Mouse (Mus musculus) ES-Bruce4 (cell line): ENCODE results near the gene Abcc1. TPM values are rescaled to one million over a fixed set of nuclear protein-coding genes. Genes with fewer than 3 reads are reported as not detected.

Experiments used
- H3K27ac ChIP-seq: 2 replicates; pipeline ENCODE4 v1.5.1; 2012; ENCODE audit warnings: low read length, inconsistent platforms; ENCODE audit not compliant: insufficient read depth
- H3K27me3 ChIP-seq: 2 replicates; pipeline ENCODE4 v1.6.1; 2012; ENCODE audit warnings: mild to moderate bottlenecking, low read length, inconsistent platforms; ENCODE audit not compliant: control insufficient read depth, poor library complexity, insufficient read depth, severe bottlenecking
- H3K36me3 ChIP-seq: 2 replicates; pipeline ENCODE4 v1.6.1; 2012; ENCODE audit warnings: inconsistent platforms, mild to moderate bottlenecking, low read length, moderate library complexity; ENCODE audit not compliant: control insufficient read depth, poor library complexity, insufficient read depth, severe bottlenecking
- H3K4me1 ChIP-seq: one replicate; pipeline ENCODE4 v1.8.1; 2011; ENCODE audit warnings: low read length; ENCODE audit not compliant: control insufficient read depth, insufficient read depth
- H3K4me3 ChIP-seq: 2 replicates; pipeline ENCODE4 v1.5.1; 2011; ENCODE audit warnings: low read depth, mild to moderate bottlenecking, low read length
- H3K9ac ChIP-seq: 2 replicates; pipeline ENCODE4 v1.6.1; 2012; ENCODE audit warnings: low read depth, mild to moderate bottlenecking, inconsistent platforms; ENCODE audit not compliant: poor library complexity, severe bottlenecking
- H3K9me3 ChIP-seq: replicated peaks from 2 replicates; pipeline ENCODE4 v1.6.1; 2012; ENCODE audit warnings: mild to moderate bottlenecking, low read length, inconsistent platforms; ENCODE audit not compliant: control insufficient read depth, poor library complexity, insufficient read depth, severe bottlenecking
- CTCF ChIP-seq: IDR thresholded peaks from one replicate; pipeline ENCODE4 v1.8.1; 2011; ENCODE audit warnings: low read depth, low read length
- EP300 ChIP-seq: IDR thresholded peaks from 2 replicates; pipeline ENCODE4 v1.6.1; 2011; ENCODE audit warnings: low read depth, low read length; ENCODE audit not compliant: insufficient read depth
- POLR2A ChIP-seq: IDR thresholded peaks from one replicate; pipeline ENCODE4 v1.8.1; 2011; ENCODE audit warnings: low read length; ENCODE audit not compliant: insufficient read depth
- polyA plus RNA-seq: library from polyadenylated mRNA; stranded (reverse); fragments of >200 nt; gene quantifications from 2 replicates; pipeline ENCODE4 v1.2.4, GENCODE M21; 2011; ENCODE audit warnings: low read depth; ENCODE audit not compliant: missing spikeins, insufficient read depth, insufficient read length

Gene Abcc1
- polyA plus RNA-seq, 1 experiment, result 69.5 TPM

- Histone ChIP-seq H3K4me3 (peak overlapping the region; percentile 91), H3K4me1 (peaks cover 2% of the 10 kb centered on the region), H3K27ac (no peak overlapping the region), H3K9ac (peak overlapping the region; percentile 95), H3K36me3 (no peaks in the 10 kb centered on the region), H3K27me3 (no peaks in the 10 kb centered on the region), H3K9me3 (no peaks in the 10 kb centered on the region)
- TF ChIP-seq CTCF (no peak), EP300 (no peak), POLR2A (no peak)
Observed at GRCm38 (mm10) chr16:14360931-14361330, 427 bp upstream of the Abcc1 start.

GRCm38 (mm10) chr16:14362099-14362820, 902 bp downstream of the Abcc1 start:
- no peak overlapping the region for H3K27ac ChIP-seq
- H3K4me1 ChIP-seq, result peaks cover 5% of the 10 kb centered on the region
- no peaks in the 10 kb centered on the region for H3K36me3 ChIP-seq
- no peak for TF ChIP-seq CTCF
- no peak for TF ChIP-seq EP300
- TF ChIP-seq POLR2A, result no peak
- peak overlapping the region; percentile 91 for H3K4me3 ChIP-seq
- H3K27me3 ChIP-seq, result no peaks in the 10 kb centered on the region
- H3K9me3 ChIP-seq, result no peaks in the 10 kb centered on the region
- peak overlapping the region; percentile 95 for H3K9ac ChIP-seq

- H3K9me3 ChIP-seq, result no peaks in the 10 kb centered on the region
- H3K27ac ChIP-seq, result no peak overlapping the region
- H3K4me3 ChIP-seq, result no peak overlapping the region
- peaks cover 5% of the 10 kb centered on the region for H3K4me1 ChIP-seq
- no peak for TF ChIP-seq CTCF
- TF ChIP-seq EP300, result no peak
- TF ChIP-seq POLR2A, result no peak
- H3K27me3 ChIP-seq, result no peaks in the 10 kb centered on the region
- no peak overlapping the region for H3K9ac ChIP-seq
- no peaks in the 10 kb centered on the region for H3K36me3 ChIP-seq
Observed at GRCm38 (mm10) chr16:14363496-14363895, 2.1 kb downstream of the Abcc1 start.

- Histone ChIP-seq H3K27me3 (no peaks in the 10 kb centered on the region), H3K9me3 (no peaks in the 10 kb centered on the region), H3K4me1 (peaks cover 5% of the 10 kb centered on the region), H3K36me3 (no peaks in the 10 kb centered on the region), H3K9ac (no peak overlapping the region), H3K27ac (no peak overlapping the region), H3K4me3 (no peak overlapping the region)
- no peak for TF ChIP-seq CTCF
- TF ChIP-seq POLR2A, result no peak
- TF ChIP-seq EP300, result no peak
Observed at GRCm38 (mm10) chr16:14364066-14364465, 2.7 kb downstream of the Abcc1 start.

GRCm38 (mm10) chr16:14365457-14365856, 4.1 kb downstream of the Abcc1 start:
- no peak overlapping the region; the same call in 1 of the 2 replicates for H3K27ac ChIP-seq
- no peak for TF ChIP-seq EP300
- no peaks in the 10 kb centered on the region for H3K27me3 ChIP-seq
- H3K4me1 ChIP-seq, result peaks cover 7% of the 10 kb centered on the region
- H3K36me3 ChIP-seq, result no peaks in the 10 kb centered on the region
- no peak overlapping the region for H3K9ac ChIP-seq
- H3K4me3 ChIP-seq, result no peak overlapping the region
- no peaks in the 10 kb centered on the region for H3K9me3 ChIP-seq

- Histone ChIP-seq H3K27me3 (no peaks in the 10 kb centered on the region), H3K4me1 (peaks cover 7% of the 10 kb centered on the region), H3K9ac (no peak overlapping the region), H3K36me3 (no peaks in the 10 kb centered on the region), H3K9me3 (no peaks in the 10 kb centered on the region), H3K27ac (peak overlapping the region; percentile 53), H3K4me3 (no peak overlapping the region)
- TF ChIP-seq CTCF (no peak), EP300 (no peak), POLR2A (no peak)
Observed at GRCm38 (mm10) chr16:14366017-14366416, 4.7 kb downstream of the Abcc1 start.
